Mouse (Mus musculus) midbrain, embryonic 16.5 days (tissue): ENCODE data around the gene D630036H23Rik. TPM values are rescaled to one million over a fixed set of nuclear protein-coding genes. Genes with fewer than 3 reads are reported as not detected.
"Not testable (repeated sequence)": the region's sequence is repeated elsewhere in the genome, so short reads cannot be mapped to it uniquely, and the experiment has no call there.

Source experiments
- ATAC-seq: fragments of 200-750 bp; cut with Nextera tagmentation; 2 replicates; pipeline ENCODE4 v1.8.0; 2017; ENCODE audit warnings: moderate TSS enrichment
- H3K27ac ChIP-seq: fragments of 300-500 bp; sonication (generic); 2 replicates; pipeline ENCODE4 v1.5.1; 2014; ENCODE audit warnings: mild to moderate bottlenecking, low read length, mixed read lengths
- H3K27me3 ChIP-seq: fragments of 300-500 bp; sonication (generic); 2 replicates; pipeline ENCODE4 v1.6.1; 2014; ENCODE audit warnings: low read depth, low read length, mixed read lengths; ENCODE audit not compliant: control insufficient read depth, insufficient read depth
- H3K36me3 ChIP-seq: fragments of 300-500 bp; sonication (generic); 2 replicates; pipeline ENCODE4 v1.6.1; 2014; ENCODE audit warnings: mild to moderate bottlenecking, low read length, moderate library complexity, mixed read lengths; ENCODE audit not compliant: control insufficient read depth, insufficient read depth
- H3K4me1 ChIP-seq: fragments of 300-500 bp; sonication (generic); 2 replicates; pipeline ENCODE4 v1.6.1; 2014; ENCODE audit warnings: mild to moderate bottlenecking, low read length, mixed read lengths; ENCODE audit not compliant: control insufficient read depth, insufficient read depth
- H3K4me2 ChIP-seq: fragments of 300-500 bp; sonication (generic); 2 replicates; pipeline ENCODE4 v1.6.1; 2014; ENCODE audit warnings: mild to moderate bottlenecking, low read length, mixed read lengths
- H3K4me3 ChIP-seq: fragments of 300-500 bp; sonication (generic); 2 replicates; pipeline ENCODE4 v1.5.1; 2014; ENCODE audit warnings: low read depth, mild to moderate bottlenecking, low read length, moderate library complexity, mixed read lengths
- H3K9ac ChIP-seq: fragments of 300-500 bp; sonication (generic); 2 replicates; pipeline ENCODE4 v1.6.1; 2014; ENCODE audit warnings: low read depth, low read length, mixed read lengths
- H3K9me3 ChIP-seq: fragments of 300-500 bp; sonication (generic); replicated peaks from 2 replicates; pipeline ENCODE4 v1.6.1; 2014; ENCODE audit warnings: mild to moderate bottlenecking, low read length, mixed read lengths; ENCODE audit not compliant: control insufficient read depth, poor library complexity, severe bottlenecking
- WGBS: fragments of 180-500 bp; shearing (Covaris S2); extraction: QIAGEN DNeasy Blood & Tissue Kit; methylation state at CpG from one replicate; pipeline ENCODE4 v1.1.7; 2014; 5-methylcytosine and 5-hydroxymethylcytosine counted together
- polyA plus RNA-seq: library from polyadenylated mRNA; unstranded; fragments of >200 nt; fragmentation: Nextera tagmentation; extraction: Ambion mirVana; gene quantifications from 2 replicates; pipeline ENCODE4 v1.2.1, GENCODE M21; 2015

Gene D630036H23Rik
- polyA plus RNA-seq, 1 experiment from 2014 or later = 2.6 TPM

GRCm38 (mm10) chr12:36380254-36380653 is 1.7 kb downstream of the D630036H23Rik start:
- no peak for ATAC-seq
- H3K4me3 ChIP-seq = no peak overlapping the region
- 37% methylated on average over 3 of the region's 3 CpGs for WGBS
- no peaks in the 10 kb centered on the region for H3K36me3 ChIP-seq
- H3K4me2 ChIP-seq = no peak overlapping the region
- no peak overlapping the region for H3K9ac ChIP-seq
- no peaks in the 10 kb centered on the region for H3K9me3 ChIP-seq
- H3K4me1 ChIP-seq = peaks cover 5% of the 10 kb centered on the region; the same call in 1 of the 2 replicates
- H3K27ac ChIP-seq = no peak overlapping the region
- no peaks in the 10 kb centered on the region for H3K27me3 ChIP-seq

GRCm38 (mm10) chr12:36376391-36376790 is 5.6 kb downstream of the D630036H23Rik start:
- not testable (repeated sequence) for ATAC-seq, H3K27ac ChIP-seq, H3K4me1 ChIP-seq, H3K9ac ChIP-seq, H3K9me3 ChIP-seq, H3K36me3 ChIP-seq, H3K4me2 ChIP-seq, H3K4me3 ChIP-seq, H3K27me3 ChIP-seq
- 92% methylated on average over 3 of the region's 4 CpGs for WGBS

- WGBS = 45% methylated on average over 4 of the region's 4 CpGs
- Histone ChIP-seq H3K9ac (no peak overlapping the region), H3K4me2 (no peak overlapping the region), H3K9me3 (no peaks in the 10 kb centered on the region), H3K36me3 (no peaks in the 10 kb centered on the region), H3K27me3 (no peaks in the 10 kb centered on the region), H3K4me1 (no peaks in the 10 kb centered on the region), H3K4me3 (no peak overlapping the region), H3K27ac (no peak overlapping the region)
- no peak for ATAC-seq
Measured at GRCm38 (mm10) chr12:36373237-36373998, 8.6 kb downstream of the D630036H23Rik start.

- Histone ChIP-seq H3K9ac (no peak overlapping the region), H3K27me3 (no peaks in the 10 kb centered on the region), H3K4me3 (no peak overlapping the region), H3K4me1 (no peaks in the 10 kb centered on the region), H3K36me3 (no peaks in the 10 kb centered on the region), H3K27ac (no peak overlapping the region), H3K9me3 (no peaks in the 10 kb centered on the region), H3K4me2 (no peak overlapping the region)
- ATAC-seq = no peak
- WGBS = 89% methylated on average over 4 of the region's 4 CpGs
Measured at GRCm38 (mm10) chr12:36364013-36364412, 18.0 kb downstream of the D630036H23Rik start.

- Histone ChIP-seq H3K4me3 (no peak overlapping the region), H3K9ac (no peak overlapping the region), H3K4me1 (no peaks in the 10 kb centered on the region), H3K9me3 (no peaks in the 10 kb centered on the region), H3K4me2 (no peak overlapping the region), H3K27me3 (no peaks in the 10 kb centered on the region), H3K36me3 (no peaks in the 10 kb centered on the region), H3K27ac (no peak overlapping the region)
- ATAC-seq = no peak
- 94% methylated on average over 5 of the region's 5 CpGs for WGBS
Measured at GRCm38 (mm10) chr12:36360693-36361092, 21.3 kb downstream of the D630036H23Rik start.

- Histone ChIP-seq H3K36me3 (no peaks in the 10 kb centered on the region), H3K4me2 (no peak overlapping the region), H3K4me3 (no peak overlapping the region), H3K9me3 (no peaks in the 10 kb centered on the region), H3K27me3 (no peaks in the 10 kb centered on the region), H3K27ac (no peak overlapping the region), H3K4me1 (no peaks in the 10 kb centered on the region), H3K9ac (no peak overlapping the region)
- ATAC-seq = no peak
- 93% methylated on average over 3 of the region's 3 CpGs for WGBS
Measured at GRCm38 (mm10) chr12:36360064-36360463, 21.9 kb downstream of the D630036H23Rik start.

GRCm38 (mm10) chr12:36344131-36344530 is 37.9 kb downstream of the D630036H23Rik start:
- Histone ChIP-seq H3K9me3 (0 out of 2 replicates have a peak, but pooled peaks cover 3% of the 10 kb centered on the region), H3K4me3 (no peak overlapping the region), H3K27me3 (no peaks in the 10 kb centered on the region), H3K4me2 (no peak overlapping the region), H3K36me3 (no peaks in the 10 kb centered on the region), H3K9ac (no peak overlapping the region), H3K27ac (no peak overlapping the region), H3K4me1 (no peaks in the 10 kb centered on the region)
- no peak for ATAC-seq
- WGBS = 78% methylated on average over 4 of the region's 4 CpGs

- ATAC-seq = peak; percentile 89
Measured at GRCm38 (mm10) chr12:36333837-36334281, 48.1 kb downstream of the D630036H23Rik start.

GRCm38 (mm10) chr12:36332676-36333075 is 49.3 kb downstream of the D630036H23Rik start:
- 85% methylated on average over 1 of the region's 1 CpGs for WGBS
- Histone ChIP-seq H3K9me3 (no peaks in the 10 kb centered on the region), H3K9ac (no peak overlapping the region), H3K4me2 (no peak overlapping the region), H3K36me3 (no peaks in the 10 kb centered on the region), H3K4me3 (no peak overlapping the region), H3K27ac (no peak overlapping the region), H3K27me3 (no peaks in the 10 kb centered on the region), H3K4me1 (no peaks in the 10 kb centered on the region)
- ATAC-seq = no peak

More at GRCm38 (mm10) chr12:36333837-36334281, 48.1 kb downstream of the D630036H23Rik start:
- no peaks in the 10 kb centered on the region for H3K27me3 ChIP-seq
- H3K27ac ChIP-seq = no peak overlapping the region
- no peak overlapping the region for H3K4me3 ChIP-seq
- no peak overlapping the region for H3K9ac ChIP-seq
- no peaks in the 10 kb centered on the region for H3K4me1 ChIP-seq
- WGBS = 69% methylated on average over 9 of the region's 9 CpGs
- H3K9me3 ChIP-seq = no peaks in the 10 kb centered on the region
- H3K4me2 ChIP-seq = no peak overlapping the region
- no peaks in the 10 kb centered on the region for H3K36me3 ChIP-seq
